Mouse (Mus musculus) liver, embryonic 14.5 days (tissue): ENCODE results near the gene Slc5a10.

Experiments used
- CTCF ChIP-seq: IDR thresholded peaks from 2 replicates; pipeline ENCODE4 v1.5.1; 2016; ENCODE audit warnings: antibody characterized with exemption, low read depth, control low read depth
- EP300 ChIP-seq: IDR thresholded peaks from 2 replicates; pipeline ENCODE4 v1.6.1; 2016; ENCODE audit warnings: antibody characterized with exemption, low read depth

DNA sequence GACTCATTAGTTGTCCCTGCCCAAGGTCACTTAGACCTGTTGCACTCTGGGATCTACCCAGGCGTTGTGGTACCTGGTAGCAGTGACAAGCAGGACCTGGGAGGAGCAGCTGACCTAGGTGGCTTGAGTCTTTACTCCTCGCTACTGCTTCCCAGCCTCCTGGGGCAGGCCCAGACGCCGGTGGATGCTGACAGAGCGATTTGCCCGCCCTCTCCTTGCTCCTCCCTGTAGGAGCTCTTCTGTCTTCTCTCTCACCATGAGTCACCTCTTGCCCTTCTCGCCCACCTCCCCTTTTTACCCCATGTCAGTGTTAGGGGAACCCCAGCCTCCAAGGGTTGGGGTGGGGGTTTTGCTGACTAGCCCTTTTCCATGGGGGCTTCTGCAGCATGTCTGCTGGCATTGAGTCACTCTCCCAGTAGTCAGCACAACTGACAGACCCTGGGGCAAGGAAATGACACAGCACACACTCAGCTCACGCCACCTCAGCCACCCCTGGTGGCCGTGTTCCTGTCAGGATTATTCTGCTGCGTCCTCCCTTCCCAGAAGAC lies 33.6 kb downstream of the Slc5a10 start:
- TF ChIP-seq CTCF = no peak
- no peak for TF ChIP-seq EP300
